Mouse (Mus musculus): ENCODE data around the gene Kirrel3. TPM values are rescaled to one million over a fixed set of nuclear protein-coding genes. Genes with fewer than 3 reads are reported as not detected.
A peak's percentile ranks its signal among the peaks of the same experiment; 100 is the strongest.

Kirrel3 gene
- polyA plus RNA-seq, 1 experiment from 2014 or later: 54.0 TPM

DNA sequence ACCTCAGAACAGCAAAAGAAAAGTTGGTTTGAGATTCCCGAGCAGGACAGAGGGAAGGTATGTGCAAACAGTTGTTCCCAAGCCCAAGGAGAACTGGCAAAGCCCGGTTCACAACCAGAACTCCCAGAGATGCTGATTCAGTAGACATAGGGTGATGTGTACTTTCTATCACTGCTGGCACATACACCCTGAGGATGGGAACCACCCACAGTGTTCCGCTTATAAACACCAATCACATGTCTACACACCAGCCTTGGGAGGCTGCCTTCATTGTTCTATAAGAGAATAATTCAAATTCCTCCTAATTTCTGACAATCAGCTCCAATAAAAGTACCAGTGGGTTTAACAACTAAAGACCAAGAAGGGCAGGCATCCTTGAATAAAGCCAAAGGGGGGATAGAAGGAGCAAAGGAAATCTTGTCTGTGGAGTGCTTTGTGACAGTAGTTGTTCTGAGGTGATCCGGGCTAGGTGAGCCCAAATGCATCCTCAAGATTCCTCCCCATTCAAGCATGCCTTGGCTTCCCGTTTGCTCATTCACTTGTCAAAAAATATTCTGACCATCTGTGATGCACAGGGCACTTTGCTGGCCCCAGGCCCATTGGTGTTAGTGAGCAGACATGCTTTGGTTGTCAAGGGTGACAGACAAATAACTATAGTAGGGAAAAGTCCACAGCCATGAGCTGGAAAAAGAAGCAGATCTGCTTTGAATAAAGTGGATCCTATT is 266.5 kb downstream of the Kirrel3 start:
- Histone ChIP-seq H3K9ac (ENCODE audit: low read depth, low read length) (no peak overlapping the region), H3K36me3 (ENCODE audit: control insufficient read depth, insufficient read depth, low read length) (no peaks in the 10 kb centered on the region), H3K4me3 (ENCODE audit: low read depth, low read length) (no peak overlapping the region), H3K27ac (ENCODE audit: low read length) (no peak overlapping the region), H3K4me2 (ENCODE audit: low read length) (no peak overlapping the region), H3K9me3 (replicated peaks; ENCODE audit: control insufficient read depth, low read length, poor library complexity, severe bottlenecking) (no peaks in the 10 kb centered on the region), H3K27me3 (ENCODE audit: control insufficient read depth, insufficient read depth, low read depth, low read length) (no peaks in the 10 kb centered on the region), H3K4me1 (ENCODE audit: control insufficient read depth, insufficient read depth, low read length) (peaks cover 3% of the 10 kb centered on the region; the same call in 1 of the 2 replicates)
- WGBS: 81% methylated on average over 5 of the region's 5 CpGs
- no peak for ATAC-seq

DNA sequence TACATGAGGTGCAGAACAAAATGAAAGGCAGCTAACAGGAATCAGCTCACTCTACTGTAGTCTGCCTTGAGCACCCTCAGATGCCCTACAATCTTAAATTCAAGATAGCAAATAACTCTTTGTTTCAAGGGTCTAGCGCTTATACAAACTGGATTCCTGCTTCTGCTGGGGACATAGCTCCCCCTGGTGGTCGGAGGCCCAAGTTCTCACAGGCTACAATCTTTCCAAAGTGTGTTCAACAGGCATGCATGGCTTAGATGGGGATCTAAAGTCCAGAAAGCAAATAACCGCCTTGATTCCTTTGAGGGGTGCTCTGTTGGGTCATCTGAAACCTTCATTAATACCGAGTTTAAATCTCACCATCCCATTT is 267.1 kb downstream of the Kirrel3 start:
- no peak overlapping the region for H3K4me2 ChIP-seq (ENCODE audit: low read length)
- no peak overlapping the region for H3K9ac ChIP-seq (ENCODE audit: low read depth, low read length)
- no peak overlapping the region for H3K4me3 ChIP-seq (ENCODE audit: low read depth, low read length)
- 30% methylated on average over 4 of the region's 4 CpGs for WGBS
- no peak overlapping the region for H3K27ac ChIP-seq (ENCODE audit: low read length)
- no peaks in the 10 kb centered on the region for H3K9me3 ChIP-seq (replicated peaks; ENCODE audit: control insufficient read depth, low read length, poor library complexity, severe bottlenecking)
- peaks cover 3% of the 10 kb centered on the region; the same call in 1 of the 2 replicates for H3K4me1 ChIP-seq (ENCODE audit: control insufficient read depth, insufficient read depth, low read length)
- H3K36me3 ChIP-seq (ENCODE audit: control insufficient read depth, insufficient read depth, low read length): no peaks in the 10 kb centered on the region
- H3K27me3 ChIP-seq (ENCODE audit: control insufficient read depth, insufficient read depth, low read depth, low read length): no peaks in the 10 kb centered on the region
- ATAC-seq: no peak

DNA sequence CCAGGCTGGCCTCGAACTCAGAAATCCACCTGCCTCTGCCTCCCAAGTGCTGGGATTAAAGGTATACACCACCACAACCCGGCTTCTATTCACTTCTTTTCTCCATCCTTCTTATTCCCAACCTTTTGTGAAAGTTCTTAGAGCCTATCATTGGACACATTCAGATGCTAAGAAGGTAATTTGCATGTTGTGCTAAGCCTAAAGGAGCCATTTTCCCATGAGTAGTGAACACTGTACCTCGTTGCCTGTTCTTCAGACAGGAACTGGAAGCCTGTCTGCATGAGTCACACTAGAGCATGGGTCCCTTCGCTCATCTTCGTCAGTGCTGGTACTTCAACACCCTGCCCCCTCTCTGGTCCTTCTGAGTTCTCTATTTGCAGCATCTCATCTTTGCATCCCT is 268.2 kb downstream of the Kirrel3 start:
- WGBS: 57% methylated on average over 5 of the region's 5 CpGs
- ATAC-seq: no peak
- Histone ChIP-seq H3K9ac (ENCODE audit: low read depth, low read length) (no peak overlapping the region), H3K4me3 (ENCODE audit: low read depth, low read length) (no peak overlapping the region), H3K4me1 (ENCODE audit: control insufficient read depth, insufficient read depth, low read length) (peaks cover 3% of the 10 kb centered on the region; the same call in 1 of the 2 replicates), H3K36me3 (ENCODE audit: control insufficient read depth, insufficient read depth, low read length) (no peaks in the 10 kb centered on the region), H3K27me3 (ENCODE audit: control insufficient read depth, insufficient read depth, low read depth, low read length) (no peaks in the 10 kb centered on the region), H3K9me3 (replicated peaks; ENCODE audit: control insufficient read depth, low read length, poor library complexity, severe bottlenecking) (no peaks in the 10 kb centered on the region), H3K27ac (ENCODE audit: low read length) (no peak overlapping the region), H3K4me2 (ENCODE audit: low read length) (no peak overlapping the region)

DNA sequence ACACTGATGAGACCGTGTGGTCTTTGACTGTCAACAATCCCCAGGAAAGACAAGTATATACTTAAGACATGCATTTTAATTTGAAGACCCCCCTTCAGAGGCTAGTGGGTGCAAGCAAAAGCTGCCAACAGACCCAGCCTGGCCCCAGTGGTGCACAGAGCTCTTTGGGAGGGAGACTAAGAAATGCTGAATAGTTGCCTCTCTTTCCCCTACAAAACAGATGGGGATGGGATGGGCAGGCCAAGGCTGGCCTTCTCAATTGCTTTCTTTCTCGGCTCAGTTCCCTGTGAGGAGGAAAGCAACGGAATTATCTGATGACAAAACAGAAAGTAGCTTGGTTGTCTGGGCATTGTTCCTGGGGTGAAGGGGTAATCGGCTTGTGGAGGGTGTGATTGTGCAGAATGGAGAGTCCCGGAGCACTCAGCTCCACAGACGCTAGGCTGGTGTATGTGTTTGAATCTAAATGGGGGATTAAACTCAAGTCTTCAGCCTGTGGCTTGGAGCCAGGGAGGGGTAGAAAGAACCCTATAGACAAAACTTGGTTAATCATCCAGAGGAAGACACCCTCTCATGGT is 268.9 kb downstream of the Kirrel3 start:
- Histone ChIP-seq H3K9me3 (replicated peaks; ENCODE audit: control insufficient read depth, low read length, poor library complexity, severe bottlenecking) (no peaks in the 10 kb centered on the region), H3K4me3 (ENCODE audit: low read depth, low read length) (no peak overlapping the region), H3K27me3 (ENCODE audit: control insufficient read depth, insufficient read depth, low read depth, low read length) (no peaks in the 10 kb centered on the region), H3K4me2 (ENCODE audit: low read length) (no peak overlapping the region), H3K27ac (ENCODE audit: low read length) (no peak overlapping the region), H3K9ac (ENCODE audit: low read depth, low read length) (no peak overlapping the region), H3K4me1 (ENCODE audit: control insufficient read depth, insufficient read depth, low read length) (peaks cover 3% of the 10 kb centered on the region; the same call in 1 of the 2 replicates), H3K36me3 (ENCODE audit: control insufficient read depth, insufficient read depth, low read length) (no peaks in the 10 kb centered on the region)
- ATAC-seq: no peak; the same call in 1 of the 2 replicates
- WGBS: 16% methylated on average over 6 of the region's 6 CpGs

DNA sequence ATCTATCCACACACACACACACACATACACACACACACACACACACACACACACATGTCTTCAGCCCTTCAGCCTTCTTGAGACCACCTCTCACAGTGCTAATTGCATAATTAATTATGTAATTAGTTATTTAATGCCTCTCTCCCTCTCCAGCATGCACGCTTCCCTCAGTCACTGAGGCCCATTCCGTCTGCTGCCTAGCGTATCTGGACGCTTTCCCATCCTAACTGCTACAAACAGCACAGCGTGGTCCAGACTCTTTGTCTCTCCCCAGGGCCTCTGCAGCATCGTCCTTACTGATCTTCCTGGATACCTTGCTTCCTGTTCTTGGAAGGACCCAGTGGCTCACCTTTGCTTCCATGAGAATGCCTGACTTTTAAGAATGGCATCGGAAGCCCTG is 270.4 kb downstream of the Kirrel3 start:
- H3K9ac ChIP-seq (ENCODE audit: low read depth, low read length): no peak overlapping the region
- no peak overlapping the region for H3K27ac ChIP-seq (ENCODE audit: low read length)
- no peaks in the 10 kb centered on the region for H3K27me3 ChIP-seq (ENCODE audit: control insufficient read depth, insufficient read depth, low read depth, low read length)
- WGBS: 74% methylated on average over 7 of the region's 7 CpGs
- H3K9me3 ChIP-seq (replicated peaks; ENCODE audit: control insufficient read depth, low read length, poor library complexity, severe bottlenecking): no peaks in the 10 kb centered on the region
- H3K4me3 ChIP-seq (ENCODE audit: low read depth, low read length): no peak overlapping the region
- no peaks in the 10 kb centered on the region for H3K36me3 ChIP-seq (ENCODE audit: control insufficient read depth, insufficient read depth, low read length)
- H3K4me1 ChIP-seq (ENCODE audit: control insufficient read depth, insufficient read depth, low read length): peaks cover 3% of the 10 kb centered on the region; the same call in 1 of the 2 replicates
- H3K4me2 ChIP-seq (ENCODE audit: low read length): no peak overlapping the region
- no peak for ATAC-seq

DNA sequence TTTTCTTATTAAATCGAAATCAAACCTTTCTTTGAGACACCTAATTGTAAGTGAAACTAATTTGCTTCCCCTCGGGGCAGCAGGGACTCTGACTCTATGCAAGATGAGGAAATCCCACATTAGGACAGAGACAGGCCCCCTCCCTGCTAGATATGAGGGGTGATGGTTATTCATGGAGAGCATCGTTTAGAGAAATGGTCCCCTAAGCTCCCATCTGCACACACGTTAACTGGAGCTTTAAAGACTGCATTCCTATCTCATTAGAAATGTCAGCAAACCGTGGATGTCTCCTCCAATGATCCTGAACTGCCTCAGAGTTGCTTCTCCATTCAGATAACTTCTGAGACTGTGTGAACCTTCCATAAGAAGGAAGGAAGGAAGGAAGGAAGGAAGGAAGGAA is 273.2 kb downstream of the Kirrel3 start:
- H3K4me1 ChIP-seq (ENCODE audit: control insufficient read depth, insufficient read depth, low read length): peaks cover 3% of the 10 kb centered on the region; the same call in 1 of the 2 replicates
- H3K27ac ChIP-seq (ENCODE audit: low read length): no peak overlapping the region
- no peak overlapping the region for H3K4me2 ChIP-seq (ENCODE audit: low read length)
- no peak overlapping the region for H3K4me3 ChIP-seq (ENCODE audit: low read depth, low read length)
- no peak overlapping the region for H3K9ac ChIP-seq (ENCODE audit: low read depth, low read length)
- no peaks in the 10 kb centered on the region for H3K36me3 ChIP-seq (ENCODE audit: control insufficient read depth, insufficient read depth, low read length)
- no peaks in the 10 kb centered on the region for H3K27me3 ChIP-seq (ENCODE audit: control insufficient read depth, insufficient read depth, low read depth, low read length)
- ATAC-seq: no peak
- H3K9me3 ChIP-seq (replicated peaks; ENCODE audit: control insufficient read depth, low read length, poor library complexity, severe bottlenecking): no peaks in the 10 kb centered on the region
- 38% methylated on average over 5 of the region's 5 CpGs for WGBS

DNA sequence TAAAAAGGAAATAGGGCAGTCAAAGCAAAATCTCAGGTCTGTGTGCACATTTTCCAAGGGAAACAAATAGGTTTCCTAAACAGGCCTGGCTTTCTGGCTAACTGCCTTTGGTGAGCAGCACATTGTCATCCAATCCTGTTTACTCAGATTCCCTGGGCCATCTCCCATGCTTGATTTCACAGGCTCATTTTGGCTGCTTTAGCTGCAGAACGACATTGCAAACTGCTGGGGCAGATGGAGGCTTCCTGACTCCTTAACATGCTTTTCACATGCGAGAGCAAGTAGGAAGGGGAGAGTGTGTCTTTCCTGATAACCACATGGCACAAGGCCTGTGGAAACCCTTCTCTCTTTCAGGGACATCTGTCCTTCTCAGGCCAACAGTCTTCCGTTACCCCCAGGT is 274.8 kb downstream of the Kirrel3 start:
- no peak overlapping the region for H3K4me2 ChIP-seq (ENCODE audit: low read length)
- ATAC-seq: no peak
- no peaks in the 10 kb centered on the region for H3K36me3 ChIP-seq (ENCODE audit: control insufficient read depth, insufficient read depth, low read length)
- no peak overlapping the region for H3K4me3 ChIP-seq (ENCODE audit: low read depth, low read length)
- no peaks in the 10 kb centered on the region for H3K27me3 ChIP-seq (ENCODE audit: control insufficient read depth, insufficient read depth, low read depth, low read length)
- no peak overlapping the region for H3K27ac ChIP-seq (ENCODE audit: low read length)
- H3K4me1 ChIP-seq (ENCODE audit: control insufficient read depth, insufficient read depth, low read length): no peaks in the 10 kb centered on the region; the same call in 1 of the 2 replicates
- WGBS: 52% methylated on average over 3 of the region's 3 CpGs
- no peaks in the 10 kb centered on the region for H3K9me3 ChIP-seq (replicated peaks; ENCODE audit: control insufficient read depth, low read length, poor library complexity, severe bottlenecking)
- no peak overlapping the region for H3K9ac ChIP-seq (ENCODE audit: low read depth, low read length)

DNA sequence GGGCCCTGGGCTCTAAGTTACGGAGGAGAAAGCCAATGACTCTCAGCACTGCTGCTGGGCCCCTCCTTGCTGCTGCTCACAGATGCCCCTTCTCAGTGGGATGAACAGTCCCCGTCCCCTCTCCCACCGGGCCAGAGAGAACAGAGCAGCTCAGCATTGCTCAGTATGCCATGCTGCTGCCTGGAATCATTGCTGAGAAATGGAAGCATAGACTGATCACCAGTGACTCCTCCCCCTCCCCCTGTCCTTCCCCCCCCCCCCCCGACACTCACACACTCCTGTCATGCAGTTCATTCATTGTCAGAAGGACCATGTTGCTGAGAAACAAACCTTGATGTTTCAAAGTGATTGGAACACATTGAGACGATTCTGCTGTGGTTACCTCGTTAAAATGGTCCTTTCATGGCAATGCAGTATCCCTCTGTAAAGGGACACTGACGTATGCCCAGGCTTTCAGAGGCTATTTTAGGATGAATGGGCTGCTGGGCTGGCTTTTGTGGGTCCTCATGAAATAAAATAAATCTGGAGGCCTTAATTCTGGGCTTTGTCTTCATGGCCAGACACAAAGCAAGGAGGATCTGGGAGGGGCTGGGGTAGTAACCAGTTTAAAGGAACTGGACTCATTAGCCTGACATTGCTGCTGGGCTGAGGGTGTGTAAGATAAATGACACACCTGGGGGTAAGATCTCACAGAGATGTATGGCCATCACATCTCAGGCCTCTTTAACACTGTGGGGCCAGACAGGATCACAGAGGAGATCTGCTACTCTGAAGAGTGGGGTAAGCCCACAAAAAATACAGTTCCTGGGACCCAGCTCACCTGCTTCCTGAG is 281.3 kb downstream of the Kirrel3 start:
- Histone ChIP-seq H3K4me1 (ENCODE audit: control insufficient read depth, insufficient read depth, low read length) (no peaks in the 10 kb centered on the region), H3K4me3 (ENCODE audit: low read depth, low read length) (no peak overlapping the region), H3K36me3 (ENCODE audit: control insufficient read depth, insufficient read depth, low read length) (no peaks in the 10 kb centered on the region), H3K27me3 (ENCODE audit: control insufficient read depth, insufficient read depth, low read depth, low read length) (no peaks in the 10 kb centered on the region), H3K9ac (ENCODE audit: low read depth, low read length) (no peak overlapping the region), H3K4me2 (ENCODE audit: low read length) (no peak overlapping the region), H3K9me3 (replicated peaks; ENCODE audit: control insufficient read depth, low read length, poor library complexity, severe bottlenecking) (peaks cover 2% of the 10 kb centered on the region; the same call in 1 of the 2 replicates), H3K27ac (ENCODE audit: low read length) (peak overlapping the region; percentile 31; the same call in 1 of the 2 replicates)
- WGBS: 16% methylated on average over 7 of the region's 7 CpGs
- peak; percentile 62; the same call in 1 of the 2 replicates for ATAC-seq

Data from midbrain, embryonic 16.5 days (tissue).